Mouse (Mus musculus) B cell, adult (primary cell): ENCODE results near the gene S100a5. TPM values are rescaled to one million over a fixed set of nuclear protein-coding genes. Genes with fewer than 3 reads are reported as not detected.

Experiments used
- total RNA-seq: library from RNA; stranded (reverse); gene quantifications from 4 replicates; pipeline ENCODE4 v1.2.4, GENCODE M21; 2023; ENCODE audit not compliant: inconsistent age

S100a5 gene
- 2.0 to 6.8 TPM (median 4.0 TPM) in 4 replicates for total RNA-seq

GRCm38 (mm10) chr3:90608223-90608622 is at the start of gene S100a5:
TSS of gene S100a5 (plus strand) at chr3:90608523.

GRCm38 (mm10) chr3:90560008-90560628 is 48.2 kb upstream of the S100a5 start, which contains the start of gene S100a3:
TSS of gene S100a3 (plus strand) at chr3:90560578.

GRCm38 (mm10) chr3:90589947-90590346 is 18.4 kb upstream of the S100a5 start, which contains the start of gene S100a2:
TSS of gene S100a2 (plus strand) at chr3:90590247.

GRCm38 (mm10) chr3:90601486-90602110 is 6.7 kb upstream of the S100a5 start, which contains the start of gene Gm42674:
TSS of gene Gm42674 (plus strand) at chr3:90601904.

GRCm38 (mm10) chr3:90603623-90604022 is 4.7 kb upstream of the S100a5 start, which contains the start of gene S100a4:
TSS of gene S100a4 (plus strand) at chr3:90603771.

GRCm38 (mm10) chr3:90612728-90613291 is 4.5 kb downstream of the S100a5 start, which contains the start of gene S100a6:
TSS of gene S100a6 (plus strand) at chr3:90612882.

GRCm38 (mm10) chr3:90653717-90654116 is 45.4 kb downstream of the S100a5 start, which contains the start of gene S100a7a:
TSS of gene S100a7a (plus strand) at chr3:90654017.

Other genes with a start within 250 kb of the S100a5 start
- 0.99 to 2.0 TPM (median 1.6 TPM) in 4 replicates for gene Slc27a3, start 218.6 kb upstream of the S100a5 start, total RNA-seq
- 50.8 to 61.1 TPM (median 56.2 TPM) in 4 replicates for gene Ints3, start 174.9 kb upstream of the S100a5 start, total RNA-seq
- gene Npr1, start 142.7 kb upstream of the S100a5 start, total RNA-seq: 0.83 TPM in 1 of 4 replicates, not detected in the others
- gene Ilf2, start 132.4 kb upstream of the S100a5 start, total RNA-seq: 85.5 to 94.6 TPM (median 90.6 TPM) in 4 replicates
- 52.9 to 66.8 TPM (median 60.9 TPM) in 4 replicates for gene Snapin, start 117.5 kb upstream of the S100a5 start, total RNA-seq
- gene Chtop, start 99.0 kb upstream of the S100a5 start, total RNA-seq: 188 to 206 TPM (median 192 TPM) in 4 replicates
- gene S100a1, start 94.1 kb upstream of the S100a5 start, total RNA-seq: 1.0 to 1.6 TPM in 2 of 4 replicates, not detected in the others
- gene S100a13, start 94.1 kb upstream of the S100a5 start, total RNA-seq: 17.0 to 22.0 TPM (median 19.6 TPM) in 4 replicates
- 0.48 to 1.3 TPM (median 0.83 TPM) in 3 of 4 replicates, not detected in the other for gene S100a14, start 81.7 kb upstream of the S100a5 start, total RNA-seq
- not detected in 4 replicates for gene S100a16, start 71.3 kb upstream of the S100a5 start, total RNA-seq
- 0.27 to 1.6 TPM (median 0.86 TPM) in 3 of 4 replicates, not detected in the other for gene S100a3, start 47.9 kb upstream of the S100a5 start, total RNA-seq
- gene S100a2, start 18.3 kb upstream of the S100a5 start, total RNA-seq: not detected in 4 replicates
- gene Gm42674, start 6.6 kb upstream of the S100a5 start, total RNA-seq: 3.3 TPM in 1 of 4 replicates, not detected in the others
- gene S100a4, start 4.8 kb upstream of the S100a5 start, total RNA-seq: 51.7 to 70.7 TPM (median 60.6 TPM) in 4 replicates
- gene S100a6, start 4.4 kb downstream of the S100a5 start, total RNA-seq: 62.1 to 83.5 TPM (median 70.4 TPM) in 4 replicates
- gene S100a7a, start 45.5 kb downstream of the S100a5 start, total RNA-seq: not detected in 4 replicates
- gene S100a8, start 60.5 kb downstream of the S100a5 start, total RNA-seq: 4.9 to 7.9 TPM (median 6.2 TPM) in 4 replicates
- 5.4 to 8.4 TPM (median 7.1 TPM) in 4 replicates for gene S100a9, start 87.2 kb downstream of the S100a5 start, total RNA-seq
- not detected in 4 replicates for gene Pglyrp4, start 118.4 kb downstream of the S100a5 start, total RNA-seq
- not detected in 4 replicates for gene Gm5849, start 169.4 kb downstream of the S100a5 start, total RNA-seq